Mouse (Mus musculus): ENCODE data around the gene H2-M3. TPM values are rescaled to one million over a fixed set of nuclear protein-coding genes. Genes with fewer than 3 reads are reported as not detected.

H2-M3 gene
- polyA plus RNA-seq (2017; shearing (Covaris generic)) = 100 to 1,000 TPM; 112 to 128 TPM

DNA sequence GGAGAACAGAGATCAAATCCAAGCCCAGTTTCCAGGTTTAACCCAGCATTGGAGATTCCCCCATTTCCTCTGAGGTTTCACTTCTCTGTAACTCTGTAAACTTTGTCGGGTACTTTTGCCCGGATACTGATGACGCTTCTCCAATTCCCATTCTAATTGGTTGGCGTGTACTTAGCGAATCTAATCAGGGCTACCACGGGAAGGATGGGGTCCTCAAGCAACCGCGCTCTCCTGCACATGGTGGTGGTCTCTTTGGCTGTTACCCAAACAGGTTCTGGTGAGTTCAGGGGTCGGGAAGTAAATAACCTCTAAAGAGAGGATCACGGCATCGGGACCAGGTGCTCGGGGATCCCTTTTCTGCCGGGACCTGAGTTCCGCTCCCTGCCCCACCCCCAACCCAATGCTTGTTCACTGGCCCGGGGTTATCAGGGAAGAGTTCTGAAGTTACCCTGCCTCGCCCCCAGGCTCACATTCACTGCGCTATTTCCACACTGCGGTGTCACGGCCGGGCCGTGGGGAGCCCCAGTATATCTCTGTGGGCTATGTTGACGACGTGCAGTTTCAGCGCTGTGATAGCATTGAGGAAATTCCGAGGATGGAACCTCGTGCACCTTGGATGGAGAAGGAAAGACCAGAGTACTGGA is at the start of gene H2-M3:
TSS of gene H2-M3 (plus strand) at position 163 of the 644 bp plus-strand sequence.

DNA sequence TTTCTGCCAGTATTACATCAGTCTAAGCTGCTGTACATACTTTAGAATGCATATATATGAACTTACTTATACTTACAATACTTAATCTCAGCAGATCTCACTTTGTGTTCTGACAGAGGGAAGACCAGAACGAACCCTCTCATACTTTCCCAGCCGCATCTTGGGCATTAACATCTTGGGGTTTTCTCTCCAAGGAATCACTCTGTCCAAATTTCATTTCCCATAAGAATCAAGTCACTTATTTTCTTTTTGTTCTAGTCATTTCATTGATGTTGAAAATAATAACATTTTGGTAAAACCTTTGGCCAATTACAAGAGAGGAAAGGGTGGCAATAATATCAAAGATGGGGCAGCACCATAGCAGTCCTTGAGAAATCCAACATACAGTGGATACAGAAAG is 32.8 kb upstream of the H2-M3 start, which contains the start of gene Olfr97:
TSS of gene Olfr97 (minus strand) at position 101 of the 400 bp plus-strand sequence.

DNA sequence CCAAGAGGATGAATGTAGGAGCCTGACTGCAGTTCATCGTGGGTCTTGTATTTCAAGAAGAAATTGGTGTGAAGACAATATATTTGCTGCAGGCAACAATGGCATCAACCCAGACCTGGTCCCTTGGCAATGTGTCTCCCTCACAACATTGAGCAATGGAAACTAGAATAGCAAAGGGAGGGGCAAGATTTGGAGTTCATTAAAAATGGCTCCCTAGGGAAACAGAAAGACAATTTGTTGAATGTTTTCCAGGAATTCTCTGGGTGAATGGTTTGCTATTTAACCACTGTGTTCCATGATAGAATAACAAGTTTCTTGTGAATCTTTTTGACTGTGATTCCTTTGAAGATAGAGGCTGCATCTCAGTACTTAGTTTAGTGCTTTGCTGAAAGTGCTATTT is 6.4 kb upstream of the H2-M3 start, which contains the start of gene Olfr98:
TSS of gene Olfr98 (minus strand) at position 124 of the 400 bp plus-strand sequence.

DNA sequence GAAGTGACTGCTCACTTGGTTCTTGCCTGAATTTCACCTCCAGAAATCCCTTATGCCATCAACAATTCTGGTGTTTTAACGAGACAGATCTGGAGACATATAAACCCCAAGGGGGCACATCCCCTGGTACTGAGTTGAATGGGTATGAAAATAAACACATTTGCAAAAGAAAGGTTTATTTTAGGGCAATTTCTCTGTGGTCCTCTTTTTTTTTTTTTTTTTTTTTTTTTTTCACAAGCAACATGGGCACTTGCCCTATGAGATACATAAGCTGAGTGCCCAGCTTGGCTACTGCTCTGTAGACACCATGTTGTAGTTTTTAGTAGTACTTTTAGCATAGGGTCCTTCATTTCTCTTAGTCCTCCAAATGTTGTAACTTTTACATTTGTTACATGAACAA is 13.3 kb downstream of the H2-M3 start, which contains the start of gene Olfr99:
TSS of gene Olfr99 (minus strand) at position 101 of the 400 bp plus-strand sequence.

DNA sequence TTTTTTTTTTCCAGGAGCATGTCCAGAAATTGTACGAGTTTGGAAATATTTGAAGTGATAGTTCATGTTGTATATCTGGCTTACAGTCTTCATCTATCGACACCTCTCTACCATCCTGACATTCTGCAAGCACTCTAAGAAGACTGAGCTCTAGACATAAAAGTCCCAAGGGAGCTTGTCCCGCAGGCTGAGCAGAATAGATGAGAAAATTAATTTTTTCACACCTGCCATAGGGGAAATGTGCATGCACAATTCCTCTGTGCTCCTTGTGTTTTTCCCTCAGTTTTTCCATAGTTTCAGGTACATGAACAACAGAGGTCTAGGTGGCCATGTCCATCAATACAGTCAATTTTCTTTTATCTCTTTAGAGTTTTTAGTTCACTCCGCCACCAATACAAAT is 34.2 kb downstream of the H2-M3 start, which contains the start of gene Olfr101:
TSS of gene Olfr101 (minus strand) at position 101 of the 400 bp plus-strand sequence.

DNA sequence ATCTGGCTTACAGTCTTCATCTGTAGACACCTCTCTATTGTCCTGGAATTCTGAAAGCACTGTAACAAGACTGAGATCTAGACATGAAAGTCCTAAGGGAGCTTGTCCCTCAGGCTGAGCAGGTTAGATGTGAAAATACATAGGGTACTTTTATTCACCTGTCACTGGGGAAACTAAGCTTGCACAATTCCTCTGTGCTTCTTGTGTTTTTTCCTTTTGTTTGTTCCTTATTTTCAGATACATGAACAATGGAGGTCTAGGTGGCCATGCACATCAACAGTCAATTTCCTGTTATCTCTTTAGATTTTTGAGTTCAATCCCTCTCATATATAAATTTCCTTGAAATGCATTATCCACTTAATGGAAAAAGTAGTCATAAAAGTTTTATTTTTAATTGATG is 46.9 kb downstream of the H2-M3 start, which contains the start of gene Olfr102:
TSS of gene Olfr102 (minus strand) at position 101 of the 400 bp plus-strand sequence.

Other genes with a start within 250 kb of the H2-M3 start
- gene Mog, start 246.8 kb upstream of the H2-M3 start, polyA plus RNA-seq (2017; shearing (Covaris generic)) = not detected
- gene Gabbr1, start 224.3 kb upstream of the H2-M3 start, polyA plus RNA-seq (2017; shearing (Covaris generic)) = 10 to 100 TPM; 10.7 to 14.6 TPM
- not detected for gene Olfr90, start 181.7 kb upstream of the H2-M3 start, polyA plus RNA-seq (2017; shearing (Covaris generic))
- under 1 TPM in 1 of 2 experiments, not detected in 1; 0.21 TPM for gene Olfr91, start 171.9 kb upstream of the H2-M3 start, polyA plus RNA-seq (2017; shearing (Covaris generic))
- gene Olfr92, start 150.1 kb upstream of the H2-M3 start, polyA plus RNA-seq (2017; shearing (Covaris generic)) = not detected
- not detected for gene Olfr93, start 108.7 kb upstream of the H2-M3 start, polyA plus RNA-seq (2017; shearing (Covaris generic))
- 1 to 10 TPM in 1 of 2 experiments, under 1 TPM in 1; 0.52 to 2.0 TPM for gene Ubd, start 76.3 kb upstream of the H2-M3 start, polyA plus RNA-seq (2017; shearing (Covaris generic))
- gene Olfr94, start 69.2 kb upstream of the H2-M3 start, polyA plus RNA-seq (2017; shearing (Covaris generic)) = not detected
- not detected for gene Olfr95, start 57.1 kb upstream of the H2-M3 start, polyA plus RNA-seq (2017; shearing (Covaris generic))
- gene Olfr96, start 50.1 kb upstream of the H2-M3 start, polyA plus RNA-seq (2017; shearing (Covaris generic)) = not detected
- not detected for gene Olfr97, start 32.9 kb upstream of the H2-M3 start, polyA plus RNA-seq (2017; shearing (Covaris generic))
- not detected for gene Olfr98, start 6.5 kb upstream of the H2-M3 start, polyA plus RNA-seq (2017; shearing (Covaris generic))
- gene Olfr99, start 13.2 kb downstream of the H2-M3 start, polyA plus RNA-seq (2017; shearing (Covaris generic)) = 1 to 10 TPM; 2.3 to 3.6 TPM
- gene Olfr101, start 34.1 kb downstream of the H2-M3 start, polyA plus RNA-seq (2017; shearing (Covaris generic)) = under 1 TPM; 0.06 to 0.43 TPM
- gene Olfr102, start 46.8 kb downstream of the H2-M3 start, polyA plus RNA-seq (2017; shearing (Covaris generic)) = under 1 TPM in 1 of 2 experiments, not detected in 1; 0.39 TPM
- gene Olfr103, start 69.5 kb downstream of the H2-M3 start, polyA plus RNA-seq (2017; shearing (Covaris generic)) = not detected
- not detected for gene Olfr104-ps, start 89.4 kb downstream of the H2-M3 start, polyA plus RNA-seq (2017; shearing (Covaris generic))
- not detected for gene Olfr105-ps, start 108.8 kb downstream of the H2-M3 start, polyA plus RNA-seq (2017; shearing (Covaris generic))
- gene Olfr106-ps, start 120.2 kb downstream of the H2-M3 start, polyA plus RNA-seq (2017; shearing (Covaris generic)) = not detected
- under 1 TPM; 0.04 to 0.09 TPM for gene Olfr107, start 129.0 kb downstream of the H2-M3 start, polyA plus RNA-seq (2017; shearing (Covaris generic))
- gene Olfr108, start 175.3 kb downstream of the H2-M3 start, polyA plus RNA-seq (2017; shearing (Covaris generic)) = not detected
- gene Olfr109, start 188.7 kb downstream of the H2-M3 start, polyA plus RNA-seq (2017; shearing (Covaris generic)) = under 1 TPM in 1 of 2 experiments, not detected in 1; 0.10 TPM
- 1 to 10 TPM in 1 of 2 experiments, under 1 TPM in 1; 0.37 to 2.2 TPM for gene H2-M2, start 213.3 kb downstream of the H2-M3 start, polyA plus RNA-seq (2017; shearing (Covaris generic))
- gene Olfr110, start 222.2 kb downstream of the H2-M3 start, polyA plus RNA-seq (2017; shearing (Covaris generic)) = not detected
- not detected for gene Olfr111, start 237.8 kb downstream of the H2-M3 start, polyA plus RNA-seq (2017; shearing (Covaris generic))

All from activated CD4-positive, CD25-positive, alpha-beta regulatory T cell (primary cell).